Mouse (Mus musculus): ENCODE measurements around the gene Rcl1.

The Rcl1 gene

GRCm38 (mm10) chr19:29100874-29101542 is at the start of gene Rcl1:
TSS of gene Rcl1 (plus strand) at chr19:29101375.
- peak; percentile 91 to 93 for DNase-seq

- DNase-seq = no peak
Measured at GRCm38 (mm10) chr19:29052786-29053185, 48.4 kb upstream of the Rcl1 start.

GRCm38 (mm10) chr19:29054594-29054993 is 46.6 kb upstream of the Rcl1 start:
- no peak for DNase-seq

- DNase-seq = no peak
Measured at GRCm38 (mm10) chr19:29055469-29055868, 45.7 kb upstream of the Rcl1 start.

GRCm38 (mm10) chr19:29058741-29059140 is 42.4 kb upstream of the Rcl1 start:
- no peak for DNase-seq

- DNase-seq = no peak
Measured at GRCm38 (mm10) chr19:29059688-29060087, 41.5 kb upstream of the Rcl1 start.

- DNase-seq = no peak
Measured at GRCm38 (mm10) chr19:29060299-29060698, 40.9 kb upstream of the Rcl1 start.

- DNase-seq = no peak
Measured at GRCm38 (mm10) chr19:29063009-29063408, 38.2 kb upstream of the Rcl1 start.

GRCm38 (mm10) chr19:29063577-29064363 is 37.4 kb upstream of the Rcl1 start:
- DNase-seq = peak; percentile 92 to 95

- no peak for DNase-seq
Measured at GRCm38 (mm10) chr19:29064451-29065102, 36.6 kb upstream of the Rcl1 start.

GRCm38 (mm10) chr19:29066981-29067471 is 34.1 kb upstream of the Rcl1 start:
- DNase-seq = no peak

GRCm38 (mm10) chr19:29069195-29069594 is 32.0 kb upstream of the Rcl1 start:
- no peak for DNase-seq

- no peak for DNase-seq
Measured at GRCm38 (mm10) chr19:29074802-29075201, 26.4 kb upstream of the Rcl1 start.

GRCm38 (mm10) chr19:29088628-29089027 is 12.5 kb upstream of the Rcl1 start:
- no peak for DNase-seq

GRCm38 (mm10) chr19:29092194-29092593 is 9.0 kb upstream of the Rcl1 start:
- DNase-seq = no peak

- DNase-seq = no peak
Measured at GRCm38 (mm10) chr19:29099106-29099505, 2.1 kb upstream of the Rcl1 start.

- DNase-seq = no peak
Measured at GRCm38 (mm10) chr19:29099596-29099995, 1.6 kb upstream of the Rcl1 start.

- peak in 1 of 2 experiments; percentile 20 for DNase-seq
Measured at GRCm38 (mm10) chr19:29100261-29100660, 914 bp upstream of the Rcl1 start.

GRCm38 (mm10) chr19:29101591-29101990 is 416 bp downstream of the Rcl1 start:
- DNase-seq = no peak

GRCm38 (mm10) chr19:29102098-29102497 is 923 bp downstream of the Rcl1 start:
- DNase-seq = no peak

- no peak for DNase-seq
Measured at GRCm38 (mm10) chr19:29105816-29106215, 4.6 kb downstream of the Rcl1 start.

- DNase-seq = no peak
Measured at GRCm38 (mm10) chr19:29106261-29106660, 5.1 kb downstream of the Rcl1 start.

- no peak for DNase-seq
Measured at GRCm38 (mm10) chr19:29112662-29113061, 11.5 kb downstream of the Rcl1 start.

Measured in cerebellum, postnatal 36 days (tissue).